Mouse (Mus musculus) CH12.LX (cell line): ENCODE data around the gene Rapgef2.
"Not testable (repeated sequence)": the region's sequence is repeated elsewhere in the genome, so short reads cannot be mapped to it uniquely, and the experiment has no call there.

Experiments
- CHD2 ChIP-seq: IDR thresholded peaks from 2 replicates; pipeline ENCODE4 v1.6.1; 2011; ENCODE audit warnings: low read length, improper control_type of control experiment
- CTCF ChIP-seq, 2 experiments: IDR thresholded peaks in 1 of 2; conservative IDR thresholded peaks in 1 of 2; 2 replicates each; pipeline ENCODE4 v1.5.1; 2011 to 2012; ENCODE audit warnings: low read depth in 2 of 2, low read length in 2 of 2, improper control_type of control experiment in 1 of 2, inconsistent platforms in 1 of 2, mild to moderate bottlenecking in 1 of 2, moderate library complexity in 1 of 2
- ELF1 ChIP-seq: IDR thresholded peaks from 2 replicates; pipeline ENCODE4 v1.6.1; 2014; ENCODE audit warnings: low read depth, mild to moderate bottlenecking, inconsistent platforms, low read length, improper control_type of control experiment
- EP300 ChIP-seq: IDR thresholded peaks from 2 replicates; pipeline ENCODE4 v1.6.1; 2011; ENCODE audit warnings: low read length, improper control_type of control experiment
- JUN ChIP-seq: IDR thresholded peaks from 2 replicates; pipeline ENCODE4 v1.6.1; 2011; ENCODE audit warnings: low read depth, mild to moderate bottlenecking, low read length, improper control_type of control experiment, moderate library complexity; ENCODE audit not compliant: insufficient read depth
- MAX ChIP-seq: IDR thresholded peaks from 2 replicates; pipeline ENCODE4 v1.6.1; 2011; ENCODE audit warnings: low read length, improper control_type of control experiment
- MXI1 ChIP-seq: IDR thresholded peaks from 2 replicates; pipeline ENCODE4 v1.6.1; 2011; ENCODE audit warnings: mild to moderate bottlenecking, low read depth, low read length, improper control_type of control experiment
- RCOR1 ChIP-seq: conservative IDR thresholded peaks from 2 replicates; pipeline ENCODE4 v1.6.1; 2012; ENCODE audit warnings: low read depth, mild to moderate bottlenecking, inconsistent platforms, low read length, improper control_type of control experiment
- TCF12 ChIP-seq: IDR thresholded peaks from 2 replicates; pipeline ENCODE4 v1.6.1; 2014; ENCODE audit warnings: low read depth, mild to moderate bottlenecking, inconsistent platforms, low read length, improper control_type of control experiment

DNA sequence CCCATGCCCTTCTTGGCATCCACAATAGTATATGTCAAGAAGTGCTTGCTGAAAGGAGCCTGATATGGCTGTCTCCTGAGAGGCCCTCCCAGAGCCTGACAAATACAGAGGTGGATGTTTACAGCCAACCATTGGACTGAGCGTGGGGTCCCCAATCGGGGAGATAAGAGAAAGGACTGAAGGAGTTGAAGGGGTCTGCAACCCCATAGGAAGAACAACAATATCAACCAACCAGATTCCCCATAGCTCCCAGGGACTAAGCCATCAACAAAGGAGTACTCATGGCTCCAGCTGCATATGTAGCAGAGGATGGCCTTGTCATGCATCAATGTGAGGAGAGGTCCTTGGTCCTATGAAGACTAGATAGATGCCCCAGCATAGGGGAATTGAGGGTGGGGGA lies 227.8 kb downstream of the Rapgef2 start:
- not testable (repeated sequence) for TF ChIP-seq MXI1; RCOR1; CTCF (conservative IDR thresholded peaks at IDR 0.05 in 1 of 2, IDR thresholded peaks at IDR 0.05 in 1 of 2; ENCODE audit: low read depth in 2 of 2, low read length in 2 of 2); MAX; TCF12; ELF1; EP300; JUN; CHD2
